Mouse (Mus musculus): Measurements from ENCODE around the gene Cd81. TPM values are rescaled to one million over a fixed set of nuclear protein-coding genes. Genes with fewer than 3 reads are reported as not detected.

Gene Cd81
- total RNA-seq, 2 experiments from 2014 or later = 380 to 388 TPM

DNA sequence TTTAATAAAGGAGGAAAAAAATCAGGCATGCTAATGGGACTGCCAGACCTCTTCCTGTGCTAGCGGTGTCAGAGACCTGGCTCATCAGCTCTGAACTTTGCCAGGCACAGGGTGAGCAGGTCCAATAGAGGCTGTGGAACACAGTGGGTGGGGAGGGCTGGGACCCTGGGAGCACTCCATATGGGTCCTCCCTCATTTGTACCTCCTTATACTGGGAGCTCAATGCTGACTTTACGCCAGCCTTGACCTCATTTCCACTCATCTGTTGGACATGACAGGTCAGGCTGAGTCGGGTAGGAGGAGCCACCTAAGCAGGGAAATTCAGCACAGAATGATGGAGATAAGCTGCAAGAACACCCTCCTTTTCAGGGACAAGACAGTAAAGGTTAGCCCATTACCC lies 15.4 kb downstream of the Cd81 start:
- DNase-seq (ENCODE audit: extremely low spot score in 1 of 2, low spot score in 2 of 2) = no peak
- TF ChIP-seq CTCF (IDR thresholded peaks at IDR 0.05) = no peak
- intact Hi-C loops (cut with DNase I) = loop anchor here (2.0 kb wide), 1 partner anchor 15 kb away; the partner anchor contains the start of gene Cd81
- no peak overlapping the region for H3K27ac ChIP-seq
- no peak overlapping the region for H3K4me3 ChIP-seq

DNA sequence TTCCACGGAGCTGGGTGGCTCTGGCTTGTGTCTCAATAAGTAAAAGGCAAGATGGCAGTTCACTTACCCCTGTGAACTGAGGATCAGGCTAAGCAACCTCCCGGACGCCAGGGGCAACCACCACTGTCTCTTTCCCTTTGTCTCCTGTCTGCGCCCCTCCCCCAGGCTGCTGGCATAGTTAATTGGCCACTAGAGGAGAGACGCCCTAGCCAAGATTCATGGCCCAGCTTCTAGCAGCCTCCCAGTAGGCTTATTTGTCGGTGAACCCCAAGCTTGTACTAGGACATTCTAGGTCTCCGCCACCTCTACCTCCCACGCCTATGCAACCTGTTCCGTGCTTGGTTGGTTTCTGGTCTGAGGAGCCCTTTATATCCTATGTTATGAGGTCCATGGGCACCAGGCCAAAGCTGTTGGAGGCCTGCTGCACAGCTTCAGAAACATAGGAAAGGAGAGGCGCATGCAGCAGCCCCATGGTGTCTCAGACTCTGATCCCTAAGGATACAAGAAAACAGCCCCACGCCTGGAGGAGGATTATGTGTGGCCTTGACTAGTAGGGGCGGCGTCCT lies 15.9 kb downstream of the Cd81 start:
- Histone ChIP-seq H3K4me3 (peak overlapping the region; percentile 86), H3K27ac (peak overlapping the region; percentile 84)
- TF ChIP-seq CTCF (IDR thresholded peaks at IDR 0.05) = no peak; the same call in 1 of the 2 replicates
- intact Hi-C loops (cut with DNase I) = loop anchor here (2.0 kb wide), 1 partner anchor 16 kb away; the partner anchor contains the start of gene Cd81
- no peak for DNase-seq (ENCODE audit: extremely low spot score in 1 of 2, low spot score in 2 of 2)

DNA sequence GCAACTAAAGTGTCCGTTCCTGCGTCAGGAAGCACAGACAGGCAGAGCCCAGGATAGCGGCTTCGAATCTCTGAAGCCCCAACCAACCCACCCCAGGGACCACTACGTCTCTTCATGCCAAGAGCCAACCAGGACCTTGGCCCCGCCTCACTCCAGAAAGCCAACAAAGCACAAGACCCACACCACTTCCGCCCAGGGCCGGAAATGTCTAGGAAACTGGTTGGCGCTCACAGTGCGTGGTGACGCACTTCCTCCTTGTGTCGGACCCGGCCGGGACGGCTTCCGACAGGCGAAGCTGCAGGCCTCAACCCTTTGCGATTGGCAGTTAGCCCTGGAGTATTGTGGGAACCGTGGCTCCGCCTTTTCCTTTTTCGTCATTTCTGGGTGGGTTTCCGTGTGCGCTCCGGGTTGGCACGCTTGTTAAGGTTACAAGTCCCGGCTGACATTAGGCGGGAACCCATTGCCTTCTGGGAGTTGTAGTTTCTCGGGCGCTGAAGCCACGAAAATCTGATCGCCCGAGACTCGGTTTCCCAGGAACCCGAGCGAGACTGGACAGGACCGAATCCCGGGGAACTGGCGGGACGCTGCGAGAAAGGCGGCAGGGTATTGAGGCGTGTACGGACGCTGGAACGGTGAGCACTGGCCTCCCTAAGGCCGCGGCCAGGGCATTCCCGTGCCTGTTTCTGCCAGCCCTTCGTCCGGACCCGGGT lies 16.5 kb downstream of the Cd81 start, which contains the start of gene Tssc4:
Gene Tssc4, plus strand, starts transcription at position 368 of the 710 bp plus-strand sequence.
- intact Hi-C loops (cut with DNase I) = loop anchor here (1.0 to 2.0 kb wide), 2 partner anchors 16 to 61 kb away; partner anchors contain the start of gene Cd81
- H3K27ac ChIP-seq = peak within 1 kb of the TSS; percentile 85
- peak; percentile 96 to 98 for DNase-seq (ENCODE audit: extremely low spot score in 1 of 2, low spot score in 2 of 2)
- no peak for TF ChIP-seq CTCF (IDR thresholded peaks at IDR 0.05)
- peak within 1 kb of the TSS; percentile 86 for H3K4me3 ChIP-seq

DNA sequence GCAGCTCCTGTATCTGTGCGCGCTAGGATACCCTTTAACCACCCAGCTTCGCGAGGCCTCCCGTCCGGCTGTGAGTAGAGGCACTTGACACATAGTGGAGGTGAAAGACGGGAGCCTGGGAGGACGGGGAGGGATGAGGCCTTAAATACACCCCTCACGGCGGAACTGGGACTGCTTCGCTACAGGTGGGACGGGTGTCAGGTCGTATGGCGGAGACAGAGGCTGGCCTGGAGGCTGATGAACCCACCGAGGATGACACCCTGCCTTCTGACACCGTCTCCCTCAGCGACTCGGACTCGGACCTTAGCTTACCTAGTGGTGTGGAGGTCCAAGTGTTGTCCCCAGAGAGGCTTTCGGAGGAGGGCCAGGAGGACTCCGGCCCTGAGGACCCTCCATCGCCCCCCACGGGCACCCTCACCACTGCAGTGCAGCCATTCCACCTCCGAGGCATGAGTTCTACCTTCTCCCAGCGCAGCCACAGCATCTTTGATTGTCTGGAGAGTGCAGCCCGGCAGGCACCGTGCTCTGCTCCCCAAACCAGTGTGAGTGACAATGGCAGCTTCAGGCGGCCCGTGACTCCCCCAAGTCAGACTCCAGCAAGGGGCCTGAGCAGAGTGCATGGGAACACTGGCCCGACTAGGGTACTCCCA lies 17.3 kb downstream of the Cd81 start:
- intact Hi-C loops (cut with DNase I) = loop anchor here (1.0 to 2.0 kb wide), 2 partner anchors 17 to 62 kb away; partner anchors contain the start of gene Cd81

DNA sequence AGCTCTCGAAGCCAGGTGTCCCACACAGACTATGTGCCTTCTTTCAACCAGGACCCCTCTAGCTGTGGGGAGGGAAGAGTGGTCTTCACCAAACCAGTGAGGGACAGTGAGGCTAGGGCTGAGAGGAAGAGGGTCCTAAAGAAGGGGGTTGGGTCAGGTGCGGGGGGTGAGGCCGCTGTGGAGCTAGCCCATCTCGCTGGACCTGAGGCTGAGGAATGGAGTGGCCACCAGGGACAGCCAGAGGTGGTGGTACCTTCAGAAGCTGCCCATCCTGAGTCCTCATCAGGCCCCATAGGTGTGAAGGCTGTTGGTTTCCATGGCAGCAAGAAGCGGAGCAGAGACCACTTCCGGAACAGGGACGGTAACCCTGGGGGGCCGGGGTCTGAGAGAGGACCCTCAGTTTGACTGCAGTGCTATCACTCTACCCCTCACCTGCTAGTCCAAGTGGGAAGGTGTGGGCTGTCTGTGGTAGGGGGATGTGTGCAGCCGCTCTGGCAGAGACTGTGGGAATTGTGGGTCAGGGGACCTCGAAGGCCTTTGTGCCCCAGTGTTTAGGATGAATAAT lies 18.0 kb downstream of the Cd81 start:
- DNase-seq (ENCODE audit: extremely low spot score in 1 of 2, low spot score in 2 of 2) = no peak
- Histone ChIP-seq H3K4me3 (peak overlapping the region; percentile 86), H3K27ac (no peak overlapping the region)
- intact Hi-C loops (cut with DNase I) = no loop called here
- TF ChIP-seq CTCF (IDR thresholded peaks at IDR 0.05) = no peak

More for the DNA sequence above, 17.3 kb downstream of the Cd81 start:
- H3K4me3 ChIP-seq = peak overlapping the region; percentile 86
- peak overlapping the region; percentile 85 for H3K27ac ChIP-seq
- TF ChIP-seq CTCF (IDR thresholded peaks at IDR 0.05) = no peak
- no peak for DNase-seq (ENCODE audit: extremely low spot score in 1 of 2, low spot score in 2 of 2)

DNA sequence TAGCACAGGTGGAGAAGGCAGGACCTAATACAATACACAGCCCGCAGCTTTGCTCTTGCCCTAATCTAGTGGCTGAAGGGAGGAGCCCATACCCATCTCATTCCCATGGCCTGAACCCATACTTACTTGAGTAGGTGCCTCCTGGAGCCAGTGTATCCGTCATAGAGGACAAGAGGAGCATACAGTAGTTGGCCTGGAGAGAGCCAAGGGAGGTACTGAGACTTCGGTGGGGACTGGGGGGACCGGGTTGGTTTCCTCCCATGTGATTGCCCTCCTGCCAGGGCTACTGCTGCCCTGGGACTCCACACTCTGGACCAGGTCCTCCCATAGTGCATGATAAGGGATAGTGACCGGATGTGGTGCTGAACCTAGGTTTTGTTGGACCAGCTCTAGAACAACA lies 20.1 kb downstream of the Cd81 start:
- Histone ChIP-seq H3K4me3 (no peak overlapping the region), H3K27ac (no peak overlapping the region)
- intact Hi-C loops (cut with DNase I) = no loop called here
- DNase-seq (ENCODE audit: extremely low spot score in 1 of 2, low spot score in 2 of 2) = no peak
- TF ChIP-seq CTCF (IDR thresholded peaks at IDR 0.05) = no peak

DNA sequence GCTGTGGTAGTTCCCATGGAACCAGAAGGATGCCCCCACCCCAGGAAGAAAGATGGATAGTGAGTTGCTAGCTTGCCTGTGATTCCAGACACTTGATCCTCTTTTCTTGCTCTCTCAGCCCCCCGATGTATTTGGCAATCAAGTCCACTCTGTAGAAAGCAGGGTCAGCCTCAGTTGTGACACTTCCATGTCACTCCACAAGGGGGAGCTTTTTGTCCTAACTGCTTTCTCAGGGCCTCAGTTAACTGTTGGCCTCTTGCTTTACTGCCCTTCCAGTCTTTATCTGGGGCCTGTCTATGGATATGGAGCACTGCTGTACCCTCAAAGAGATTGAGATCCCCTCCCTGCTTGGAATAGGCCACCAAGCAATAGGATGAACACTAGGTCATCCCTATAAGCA lies 20.5 kb downstream of the Cd81 start:
- Histone ChIP-seq H3K4me3 (no peak overlapping the region), H3K27ac (no peak overlapping the region)
- intact Hi-C loops (cut with DNase I) = no loop called here
- peak; percentile 71 for TF ChIP-seq CTCF (IDR thresholded peaks at IDR 0.05)
- peak in 1 of 2 experiments; percentile 41 for DNase-seq (ENCODE audit: extremely low spot score in 1 of 2, low spot score in 2 of 2)

DNA sequence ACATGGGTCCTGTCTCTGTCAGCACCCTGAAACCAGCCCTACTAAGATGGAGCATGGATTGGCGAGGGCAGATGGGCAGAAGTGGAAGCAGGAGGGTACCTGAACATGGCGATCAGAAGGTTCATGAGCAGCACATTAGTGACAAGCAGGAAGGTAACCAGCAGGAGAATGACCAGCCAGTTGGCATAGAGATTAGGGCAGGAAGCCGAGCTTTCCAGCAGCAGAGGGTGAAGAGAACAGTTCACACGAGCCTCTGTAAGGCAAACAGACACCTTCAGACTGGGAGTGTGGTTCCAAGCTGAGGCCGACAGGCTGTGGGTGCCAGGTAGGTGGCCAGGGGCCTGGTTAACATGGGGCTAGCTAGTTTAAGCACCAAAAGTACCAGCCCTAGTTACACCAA lies 22.9 kb downstream of the Cd81 start:
- TF ChIP-seq CTCF (IDR thresholded peaks at IDR 0.05) = no peak
- DNase-seq (ENCODE audit: extremely low spot score in 1 of 2, low spot score in 2 of 2) = no peak
- H3K27ac ChIP-seq = no peak overlapping the region
- intact Hi-C loops (cut with DNase I) = no loop called here
- H3K4me3 ChIP-seq = no peak overlapping the region

DNA sequence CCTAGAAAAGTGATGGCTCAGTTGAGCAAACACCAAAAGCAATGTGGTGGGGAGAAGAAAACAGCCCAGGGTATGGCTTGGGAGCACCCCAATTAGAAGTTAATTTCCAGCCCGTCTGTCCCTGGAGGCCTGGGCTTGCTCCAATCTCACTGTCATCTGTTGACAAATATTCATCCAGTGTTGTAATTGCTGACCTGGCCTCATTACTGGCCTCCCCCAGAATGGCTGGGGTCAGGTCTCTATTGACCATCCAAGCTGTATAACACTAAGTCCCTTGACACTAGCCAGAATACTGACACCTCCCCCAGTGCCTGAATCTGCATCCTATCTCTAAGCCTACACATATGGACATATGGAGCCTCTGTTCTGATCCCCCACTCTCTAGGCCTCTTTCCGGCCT lies 24.8 kb downstream of the Cd81 start:
- no peak for TF ChIP-seq CTCF (IDR thresholded peaks at IDR 0.05)
- Histone ChIP-seq H3K4me3 (no peak overlapping the region), H3K27ac (no peak overlapping the region)
- no peak for DNase-seq (ENCODE audit: extremely low spot score in 1 of 2, low spot score in 2 of 2)
- intact Hi-C loops (cut with DNase I) = no loop called here

DNA sequence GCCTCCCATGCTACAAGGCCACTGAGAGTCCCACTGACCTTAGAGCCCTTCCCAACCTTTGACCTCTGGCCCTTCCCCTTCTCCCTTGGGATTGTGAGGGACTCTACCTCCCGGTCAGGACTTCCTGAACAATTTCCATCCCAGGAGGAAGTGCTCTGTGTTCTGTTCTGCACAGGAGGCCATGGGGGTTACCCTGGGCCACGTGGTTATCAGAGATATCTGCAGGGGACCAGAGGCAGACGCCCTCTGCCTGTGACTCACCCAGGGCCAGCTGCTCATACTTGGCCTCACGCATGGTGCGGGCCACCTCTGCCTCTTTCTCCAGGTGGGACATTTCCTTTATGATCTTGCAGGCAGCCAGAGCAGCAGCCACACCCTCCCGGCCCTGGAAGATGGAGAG lies 29.5 kb downstream of the Cd81 start:
- TF ChIP-seq CTCF (IDR thresholded peaks at IDR 0.05) = no peak
- intact Hi-C loops (cut with DNase I) = no loop called here
- Histone ChIP-seq H3K4me3 (no peak overlapping the region), H3K27ac (no peak overlapping the region)
- no peak for DNase-seq (ENCODE audit: extremely low spot score in 1 of 2, low spot score in 2 of 2)

DNA sequence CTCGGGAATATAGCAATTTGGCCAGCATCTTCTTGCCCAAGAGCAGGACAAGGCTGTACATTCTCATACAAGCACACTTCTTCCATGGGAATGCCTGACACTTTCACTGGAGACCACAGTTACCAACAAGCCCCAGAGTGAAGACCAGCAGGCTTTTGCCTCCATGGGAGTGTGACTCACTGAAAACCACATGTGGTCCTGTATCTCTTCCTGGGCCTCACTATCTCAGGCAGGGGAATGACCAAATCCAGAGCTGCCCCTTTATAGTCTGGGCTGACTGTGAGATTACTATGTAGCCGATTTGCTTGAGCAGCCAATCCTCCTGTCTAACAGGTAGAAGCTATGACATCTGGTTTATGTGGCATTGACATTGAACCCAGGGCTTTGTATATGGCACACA lies 31.2 kb downstream of the Cd81 start:
- TF ChIP-seq CTCF (IDR thresholded peaks at IDR 0.05) = no peak
- Histone ChIP-seq H3K4me3 (no peak overlapping the region), H3K27ac (no peak overlapping the region)
- no peak for DNase-seq (ENCODE audit: extremely low spot score in 1 of 2, low spot score in 2 of 2)
- intact Hi-C loops (cut with DNase I) = no loop called here

DNA sequence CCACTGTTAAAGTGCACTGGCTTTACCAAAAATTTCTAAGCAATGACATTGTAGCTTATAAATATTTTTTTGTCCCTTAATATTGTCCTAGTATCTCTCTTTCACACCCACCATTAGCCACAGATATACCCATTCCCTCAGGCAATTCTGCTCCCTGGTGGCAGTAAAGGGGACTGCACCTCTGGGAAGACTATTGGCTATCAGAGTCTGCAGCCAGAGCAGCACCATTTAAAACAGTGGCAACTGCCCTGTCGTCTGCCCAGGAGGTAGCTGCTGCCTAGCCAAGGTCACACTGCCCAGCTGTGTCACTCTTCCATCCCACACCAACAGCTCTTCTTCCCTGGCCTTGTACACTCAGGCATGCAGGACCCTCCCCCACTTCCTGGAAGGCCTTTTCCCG lies 33.8 kb downstream of the Cd81 start:
- intact Hi-C loops (cut with DNase I) = loop anchor here (1.0 kb wide), 1 partner anchor 78 kb away; no protein-coding TSS in a partner anchor
- H3K4me3 ChIP-seq = no peak overlapping the region
- DNase-seq (ENCODE audit: extremely low spot score in 1 of 2, low spot score in 2 of 2) = peak; percentile 31 to 47
- TF ChIP-seq CTCF (IDR thresholded peaks at IDR 0.05) = peak; percentile 83
- no peak overlapping the region for H3K27ac ChIP-seq

Data from left cerebral cortex, adult 2 months (tissue).